Mouse (Mus musculus) gastrocnemius, postnatal 36 days (tissue): ENCODE results near the gene Slc7a8. TPM values are rescaled to one million over a fixed set of nuclear protein-coding genes. Genes with fewer than 3 reads are reported as not detected.

Experiments
- total RNA-seq, 2 experiments: library from RNA; stranded (reverse); gene quantifications; 2 replicates each; pipeline ENCODE4 v1.2.3; 2021

Gene Slc7a8
- total RNA-seq, 2 experiments from 2014 or later, result 17.5 to 23.4 TPM

Other genes starting within 250 kb of the Slc7a8 start
- 1 to 10 TPM; 3.1 to 3.8 TPM for gene Haus4, start 227.3 kb downstream of the Slc7a8 start, total RNA-seq
- 1 to 10 TPM; 1.8 to 2.1 TPM for gene Ajuba, start 204.4 kb downstream of the Slc7a8 start, total RNA-seq
- 1 to 10 TPM; 1.5 to 3.3 TPM for gene 4931414P19Rik, start 176.0 kb downstream of the Slc7a8 start, total RNA-seq
- gene Psmb5, start 163.9 kb downstream of the Slc7a8 start, total RNA-seq, result 100 to 1,000 TPM; 167 to 169 TPM
- gene Psmb11, start 160.5 kb downstream of the Slc7a8 start, total RNA-seq, result under 1 TPM in 1 of 2 experiments, not detected in 1; 0.26 TPM
- not detected for gene Gm17606, start 141.0 kb downstream of the Slc7a8 start, total RNA-seq
- under 1 TPM; 0.36 to 0.59 TPM for gene Cdh24, start 140.6 kb downstream of the Slc7a8 start, total RNA-seq
- gene 1700123O20Rik, start 95.7 kb downstream of the Slc7a8 start, total RNA-seq, result 10 to 100 TPM in 1 of 2 experiments, 1 to 10 TPM in 1; 7.4 to 11.3 TPM
- 10 to 100 TPM; 63.7 to 64.2 TPM for gene Acin1, start 95.0 kb downstream of the Slc7a8 start, total RNA-seq
- gene Gm29776, start 83.1 kb downstream of the Slc7a8 start, total RNA-seq, result not detected
- gene Cebpe, start 69.8 kb downstream of the Slc7a8 start, total RNA-seq, result not detected
- gene Rnf212b, start 32.2 kb upstream of the Slc7a8 start, total RNA-seq, result 1 to 10 TPM; 2.2 TPM
- gene Homez, start 89.0 kb upstream of the Slc7a8 start, total RNA-seq, result 1 to 10 TPM; 2.6 to 4.0 TPM
- 1 to 10 TPM; 2.9 to 3.0 TPM for gene Ppp1r3e, start 95.6 kb upstream of the Slc7a8 start, total RNA-seq
- gene Bcl2l2, start 101.4 kb upstream of the Slc7a8 start, total RNA-seq, result 10 to 100 TPM; 20.9 to 25.9 TPM
- gene Gm20521, start 101.5 kb upstream of the Slc7a8 start, total RNA-seq, result not detected
- gene Pabpn1, start 110.6 kb upstream of the Slc7a8 start, total RNA-seq, result 10 to 100 TPM; 51.0 to 53.2 TPM
- 1 to 10 TPM; 1.6 to 1.7 TPM for gene Slc22a17, start 131.2 kb upstream of the Slc7a8 start, total RNA-seq
- 1 to 10 TPM; 2.1 to 2.5 TPM for gene Efs, start 144.2 kb upstream of the Slc7a8 start, total RNA-seq
- not detected for gene Il25, start 150.7 kb upstream of the Slc7a8 start, total RNA-seq
- gene Cmtm5, start 154.3 kb upstream of the Slc7a8 start, total RNA-seq, result under 1 TPM in 1 of 2 experiments, not detected in 1; 0.42 TPM
- gene Myh6, start 185.0 kb upstream of the Slc7a8 start, total RNA-seq, result 100 to 1,000 TPM in 1 of 2 experiments, 10 to 100 TPM in 1; 40.5 to 246 TPM
- gene Gm17428, start 195.0 kb upstream of the Slc7a8 start, total RNA-seq, result not detected
- 1,000 to 10,000 TPM in 1 of 2 experiments, 100 to 1,000 TPM in 1; 194 to 1,204 TPM for gene Myh7, start 212.7 kb upstream of the Slc7a8 start, total RNA-seq
- gene Ngdn, start 233.5 kb upstream of the Slc7a8 start, total RNA-seq, result 10 to 100 TPM; 13.9 to 18.1 TPM